Mouse (Mus musculus) CH12.LX (cell line): ENCODE data around the gene Me1.

Experiments
- CTCF ChIP-seq, 2 experiments: IDR thresholded peaks in 1 of 2; conservative IDR thresholded peaks in 1 of 2; 2 replicates each; pipeline ENCODE4 v1.5.1; 2011 to 2012; ENCODE audit warnings: low read depth in 2 of 2, low read length in 2 of 2, improper control_type of control experiment in 1 of 2, inconsistent platforms in 1 of 2, mild to moderate bottlenecking in 1 of 2, moderate library complexity in 1 of 2
- E2F4 ChIP-seq: IDR thresholded peaks from 2 replicates; pipeline ENCODE4 v1.6.1; 2011; ENCODE audit warnings: low read depth, low read length, improper control_type of control experiment; ENCODE audit not compliant: insufficient replicate concordance
- ELF1 ChIP-seq: IDR thresholded peaks from 2 replicates; pipeline ENCODE4 v1.6.1; 2014; ENCODE audit warnings: low read depth, mild to moderate bottlenecking, inconsistent platforms, low read length, improper control_type of control experiment
- EP300 ChIP-seq: IDR thresholded peaks from 2 replicates; pipeline ENCODE4 v1.6.1; 2011; ENCODE audit warnings: low read length, improper control_type of control experiment
- HCFC1 ChIP-seq: IDR thresholded peaks from 2 replicates; pipeline ENCODE4 v1.6.1; 2012; ENCODE audit warnings: low read depth, mild to moderate bottlenecking, inconsistent platforms, low read length, improper control_type of control experiment
- MAFK ChIP-seq: IDR thresholded peaks from 2 replicates; pipeline ENCODE4 v1.6.1; 2011; ENCODE audit warnings: low read length, improper control_type of control experiment; ENCODE audit not compliant: insufficient replicate concordance
- MXI1 ChIP-seq: IDR thresholded peaks from 2 replicates; pipeline ENCODE4 v1.6.1; 2011; ENCODE audit warnings: mild to moderate bottlenecking, low read depth, low read length, improper control_type of control experiment
- NRF1 ChIP-seq: IDR thresholded peaks from 2 replicates; pipeline ENCODE4 v1.6.1; 2014; ENCODE audit warnings: low read depth, mild to moderate bottlenecking, inconsistent platforms, low read length, improper control_type of control experiment, moderate library complexity
- PAX5 ChIP-seq: IDR thresholded peaks from 2 replicates; pipeline ENCODE4 v1.6.1; 2012; ENCODE audit warnings: low read length, inconsistent platforms, mixed read lengths
- POLR2A ChIP-seq: IDR thresholded peaks from 2 replicates; pipeline ENCODE4 v1.6.1; 2011; ENCODE audit warnings: low read depth, mild to moderate bottlenecking, improper control_type of control experiment, low read length
- SIN3A ChIP-seq: IDR thresholded peaks from 2 replicates; pipeline ENCODE4 v1.6.1; 2012; ENCODE audit warnings: low read length, improper control_type of control experiment, inconsistent platforms
- TBP ChIP-seq: conservative IDR thresholded peaks from 2 replicates; pipeline ENCODE4 v1.6.1; 2011; ENCODE audit warnings: low read depth, low read length, improper control_type of control experiment
- UBTF ChIP-seq: IDR thresholded peaks from 2 replicates; pipeline ENCODE4 v1.6.1; 2012; ENCODE audit warnings: low read depth, mild to moderate bottlenecking, inconsistent platforms, low read length, improper control_type of control experiment, moderate library complexity

- no peak for TF ChIP-seq NRF1
- TF ChIP-seq CTCF (conservative IDR thresholded peaks at IDR 0.05 in 1 of 2, IDR thresholded peaks at IDR 0.05 in 1 of 2; ENCODE audit: low read depth in 2 of 2, low read length in 2 of 2): no peak
- no peak for TF ChIP-seq PAX5
- no peak for TF ChIP-seq EP300
- TF ChIP-seq TBP: no peak
- no peak for TF ChIP-seq UBTF
- TF ChIP-seq POLR2A: no peak
- no peak for TF ChIP-seq MXI1
- TF ChIP-seq SIN3A: no peak
- no peak for TF ChIP-seq E2F4
- TF ChIP-seq HCFC1: no peak
- no peak for TF ChIP-seq MAFK
- TF ChIP-seq ELF1: no peak
These were observed 42.3 kb upstream of the Me1 start for GRCm38 (mm10) chr9:86738067-86738466.
